Mouse (Mus musculus) retina, adult 2 months (tissue): ENCODE measurements at regions not wholly inside any gene's neighbourhood (a gene's known extent, or its start where the extent isn't known, plus 50 kb on each side); places are given as distances from the start of the nearest gene placed in this dataset.

Experiments
- DNase-seq: peaks from one replicate; pipeline ENCODE4 v3.0.0-alpha.2; 2012; ENCODE audit warnings: low read depth, low spot score

DNA sequence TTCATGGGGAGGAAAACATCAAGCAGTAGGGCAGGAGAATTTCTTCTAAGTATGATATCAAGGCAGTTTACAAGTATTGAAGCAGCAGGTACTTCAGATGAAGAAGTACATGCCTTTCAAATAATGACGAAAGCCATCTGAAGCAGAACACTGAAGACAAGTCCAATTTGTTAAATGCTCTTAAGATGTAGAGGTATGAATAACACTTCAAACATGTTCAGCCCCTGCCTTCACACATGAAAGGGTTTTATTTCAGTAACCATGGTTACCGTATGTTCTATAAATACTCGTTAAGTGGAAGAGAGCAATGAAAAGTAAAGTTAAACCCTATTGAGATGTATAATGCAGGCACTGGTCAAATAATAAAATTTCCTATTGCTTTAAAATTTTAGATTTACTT, 101.8 kb downstream of the Mospd2 start:
- DNase-seq: no peak

DNA sequence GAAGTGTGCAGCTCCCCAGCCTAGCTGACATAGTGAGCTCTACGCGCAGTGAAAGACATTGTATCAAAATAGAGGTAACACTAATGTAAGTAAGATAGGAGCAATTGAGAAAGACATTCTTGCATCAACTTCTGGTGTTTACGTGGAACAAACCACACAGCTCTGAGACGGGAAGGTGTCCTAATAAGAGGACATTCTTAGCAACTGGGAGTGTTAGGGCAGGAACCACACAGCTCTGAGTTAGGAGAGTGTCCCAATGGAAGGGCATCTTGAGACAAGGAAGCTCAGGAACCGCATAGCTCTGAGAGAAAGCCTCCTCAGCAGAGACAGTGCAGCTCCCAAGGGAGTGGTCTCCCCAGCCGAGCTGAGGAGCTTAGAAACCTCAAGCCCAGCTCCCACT, 139.8 kb downstream of the Mospd2 start:
- no peak for DNase-seq

DNA sequence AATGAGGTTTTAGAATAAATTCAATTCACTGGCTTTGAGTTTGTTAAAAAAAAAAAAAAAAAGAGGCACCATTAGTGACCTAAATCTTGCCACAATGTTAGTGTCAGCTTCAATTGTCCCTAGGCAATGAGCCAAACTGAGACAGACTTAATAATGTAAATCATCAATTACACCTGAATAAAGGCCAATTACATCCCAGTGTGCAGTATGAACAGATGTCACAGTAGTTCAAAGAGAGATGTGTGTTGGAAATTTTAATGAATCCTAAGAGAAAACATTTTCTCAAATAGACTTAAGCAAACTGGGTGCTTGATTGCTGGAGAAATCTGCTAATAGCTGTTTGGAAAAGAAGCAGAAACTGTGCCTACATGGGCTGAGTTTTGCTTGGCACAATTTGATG, 159.3 kb downstream of the Mospd2 start:
- DNase-seq: no peak

DNA sequence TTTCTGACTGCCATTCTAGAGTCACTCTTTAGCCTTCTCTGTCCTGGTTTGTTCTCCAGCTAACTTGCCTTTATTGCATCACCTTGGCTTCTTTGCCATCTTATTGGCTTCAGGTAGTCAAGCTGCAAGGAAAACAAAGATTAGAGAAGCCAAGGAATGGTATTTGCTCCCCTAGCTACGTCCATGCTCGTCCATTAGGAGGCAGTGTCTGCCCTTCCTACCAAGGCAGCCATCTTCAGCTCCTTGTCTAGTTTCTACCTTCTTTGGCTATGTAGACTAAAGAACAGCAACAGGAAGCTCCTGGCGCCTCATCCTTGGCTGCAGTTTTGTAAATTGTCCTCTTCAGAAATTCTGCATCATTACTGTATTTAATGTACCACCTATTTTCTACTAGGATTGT, 192.9 kb downstream of the Mospd2 start:
- no peak for DNase-seq

DNA sequence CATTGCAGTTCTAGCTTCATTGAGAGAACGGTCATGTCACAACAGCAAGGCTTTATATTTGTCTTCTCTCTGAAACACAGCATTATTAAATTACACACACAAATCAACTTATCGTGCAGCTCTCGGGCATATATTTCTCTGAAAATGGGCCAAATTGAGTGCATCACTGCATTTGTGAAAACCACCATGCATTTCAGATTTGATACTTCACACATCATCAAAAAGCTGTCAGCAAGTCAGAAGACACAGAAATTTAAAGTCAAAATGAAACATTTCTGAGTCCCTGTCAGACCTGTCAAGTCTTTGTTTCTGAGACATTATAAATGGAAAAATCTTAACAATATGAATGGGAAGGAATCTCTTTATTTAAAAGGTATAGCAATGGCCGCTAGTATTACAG, 215.3 kb downstream of the Mospd2 start:
- DNase-seq: no peak

DNA sequence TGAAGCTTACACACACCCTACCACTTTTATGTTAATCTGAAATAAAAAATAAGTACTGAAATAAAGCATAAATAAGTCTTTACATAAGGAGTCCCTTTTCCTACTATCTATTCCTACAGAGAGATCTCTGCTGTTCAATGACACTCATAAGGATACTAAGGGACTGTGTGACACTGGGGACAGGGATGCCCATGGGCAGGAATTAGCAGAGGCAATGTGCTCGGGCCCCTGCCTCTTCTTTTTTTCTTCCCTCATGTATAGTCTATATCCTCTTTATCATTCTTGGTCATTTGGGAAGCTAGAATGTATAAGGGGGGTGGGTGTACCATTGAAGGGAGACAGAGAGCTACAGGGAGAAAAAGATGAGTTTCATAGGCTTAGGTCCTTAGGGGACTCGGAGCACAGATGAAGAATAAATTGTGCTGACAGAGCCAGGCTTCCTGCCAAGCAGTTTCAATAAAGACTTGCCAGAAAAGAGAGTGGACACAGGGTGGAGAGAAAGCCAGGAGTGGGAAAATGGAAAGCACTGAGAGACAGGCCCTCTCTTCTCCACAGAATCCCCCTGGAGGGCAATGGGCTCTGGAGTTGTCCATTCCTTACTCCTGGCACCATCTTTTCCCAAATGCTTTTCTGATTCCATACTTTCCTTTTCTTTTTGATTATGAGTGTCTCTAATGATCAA, 216.3 kb downstream of the Mospd2 start:
- peak; percentile 3 for DNase-seq

DNA sequence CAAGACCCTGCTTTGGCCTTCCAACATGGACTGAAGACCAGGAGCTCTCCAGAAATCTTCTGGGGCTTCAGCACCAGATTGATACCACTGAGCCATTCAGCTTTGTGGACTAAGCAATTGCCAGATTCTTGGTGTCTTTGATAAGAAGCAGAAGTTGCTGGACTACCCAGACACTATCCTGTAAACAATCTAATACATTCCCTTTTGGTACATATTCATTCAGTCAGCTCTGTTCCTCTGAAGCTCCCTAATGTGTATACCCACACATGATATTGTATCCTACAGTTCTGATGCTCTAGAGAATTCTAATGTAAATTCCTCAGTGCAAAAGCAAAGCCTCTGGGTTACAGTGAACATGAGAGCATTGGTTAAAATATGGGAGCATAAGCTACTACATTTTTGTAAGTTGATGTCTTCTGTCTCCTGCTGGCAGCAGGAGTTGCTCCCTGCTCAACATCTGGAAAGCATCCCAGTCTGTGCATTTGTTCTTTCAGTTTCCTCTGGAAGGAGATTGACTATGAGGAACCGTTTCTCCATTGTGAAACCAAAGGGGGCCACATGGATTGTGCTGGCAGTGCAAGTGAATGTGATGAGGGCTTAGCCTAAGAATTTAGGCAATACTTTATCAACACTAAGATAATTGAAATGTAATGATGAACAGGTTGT, 234.5 kb downstream of the Mospd2 start:
- no peak for DNase-seq
